Mouse (Mus musculus): Measurements from ENCODE around the gene Tnfrsf14.

Tnfrsf14 gene

GRCm38 (mm10) chr4:154948940-154949588 lies 20.7 kb upstream of the Tnfrsf14 start:
- in situ Hi-C loops (cut with MboI, MseI), result loop anchor here (25.0 kb wide), 1 partner anchor 1512 kb away; no protein-coding TSS in a partner anchor

- in situ Hi-C loops (cut with MboI, MseI), result loop anchor here (25.0 kb wide), 1 partner anchor 1511 kb away; no protein-coding TSS in a partner anchor
Observed at GRCm38 (mm10) chr4:154948066-154948939, 19.9 kb upstream of the Tnfrsf14 start.

GRCm38 (mm10) chr4:154946319-154946718 lies 18.0 kb upstream of the Tnfrsf14 start:
- in situ Hi-C loops (cut with MboI, MseI), result loop anchor here (25.0 kb wide), 1 partner anchor 1509 kb away; no protein-coding TSS in a partner anchor

- in situ Hi-C loops (cut with MboI, MseI), result loop anchor here (25.0 kb wide), 1 partner anchor 1507 kb away; no protein-coding TSS in a partner anchor
Observed at GRCm38 (mm10) chr4:154944121-154944590, 15.8 kb upstream of the Tnfrsf14 start.

- in situ Hi-C loops (cut with MboI, MseI), result loop anchor here (25.0 kb wide), 1 partner anchor 1506 kb away; no protein-coding TSS in a partner anchor
Observed at GRCm38 (mm10) chr4:154943323-154944039, 15.1 kb upstream of the Tnfrsf14 start.

- in situ Hi-C loops (cut with MboI, MseI), result loop anchor here (25.0 kb wide), 1 partner anchor 1505 kb away; no protein-coding TSS in a partner anchor
Observed at GRCm38 (mm10) chr4:154942632-154943322, 14.4 kb upstream of the Tnfrsf14 start.

- in situ Hi-C loops (cut with MboI, MseI), result loop anchor here (25.0 kb wide), 1 partner anchor 1505 kb away; no protein-coding TSS in a partner anchor
Observed at GRCm38 (mm10) chr4:154941831-154942230, 13.5 kb upstream of the Tnfrsf14 start.

GRCm38 (mm10) chr4:154940156-154940555 lies 11.8 kb upstream of the Tnfrsf14 start:
- in situ Hi-C loops (cut with MboI, MseI), result loop anchor here (25.0 kb wide), 1 partner anchor 1503 kb away; no protein-coding TSS in a partner anchor

- in situ Hi-C loops (cut with MboI, MseI), result loop anchor here (25.0 kb wide), 1 partner anchor 1500 kb away; no protein-coding TSS in a partner anchor
Observed at GRCm38 (mm10) chr4:154937746-154938145, 9.4 kb upstream of the Tnfrsf14 start.

- in situ Hi-C loops (cut with MboI, MseI), result loop anchor here (25.0 kb wide), 1 partner anchor 1499 kb away; no protein-coding TSS in a partner anchor
Observed at GRCm38 (mm10) chr4:154936542-154937255, 8.3 kb upstream of the Tnfrsf14 start.

GRCm38 (mm10) chr4:154935788-154936187 lies 7.4 kb upstream of the Tnfrsf14 start:
- in situ Hi-C loops (cut with MboI, MseI), result loop anchor here (25.0 kb wide), 1 partner anchor 1498 kb away; no protein-coding TSS in a partner anchor

- in situ Hi-C loops (cut with MboI, MseI), result loop anchor here (25.0 kb wide), 1 partner anchor 1497 kb away; no protein-coding TSS in a partner anchor
Observed at GRCm38 (mm10) chr4:154934800-154935199, 6.4 kb upstream of the Tnfrsf14 start.

- in situ Hi-C loops (cut with MboI, MseI), result loop anchor here (25.0 kb wide), 1 partner anchor 1496 kb away; no protein-coding TSS in a partner anchor
Observed at GRCm38 (mm10) chr4:154933306-154933907, 5.0 kb upstream of the Tnfrsf14 start.

GRCm38 (mm10) chr4:154929088-154929660 lies 811 bp upstream of the Tnfrsf14 start:
- in situ Hi-C loops (cut with MboI, MseI), result loop anchor here (10.0 to 25.0 kb wide), 2 partner anchors 304 to 1492 kb away; no protein-coding TSS in a partner anchor

- in situ Hi-C loops (cut with MboI, MseI), result loop anchor here (10.0 to 25.0 kb wide), 2 partner anchors 303 to 1491 kb away; no protein-coding TSS in a partner anchor
Observed at GRCm38 (mm10) chr4:154927899-154928337, 445 bp downstream of the Tnfrsf14 start.

- in situ Hi-C loops (cut with MboI, MseI), result loop anchor here (10.0 to 25.0 kb wide), 2 partner anchors 302 to 1490 kb away; no protein-coding TSS in a partner anchor
Observed at GRCm38 (mm10) chr4:154926969-154927898, 1.1 kb downstream of the Tnfrsf14 start.

GRCm38 (mm10) chr4:154925413-154925812 lies 3.0 kb downstream of the Tnfrsf14 start:
- in situ Hi-C loops (cut with MboI, MseI), result loop anchor here (10.0 to 25.0 kb wide), 2 partner anchors 301 to 1488 kb away; no protein-coding TSS in a partner anchor

All from T-helper 2 cell (primary cell).